Mouse (Mus musculus): ENCODE measurements around the gene Sorcs2. TPM values are rescaled to one million over a fixed set of nuclear protein-coding genes. Genes with fewer than 3 reads are reported as not detected.

Sorcs2 gene
- polyA plus RNA-seq, 1 experiment from 2014 or later: 14.8 TPM

- H3K27ac ChIP-seq: no peak overlapping the region
- ATAC-seq (ENCODE audit: insufficient number of reproducible peaks, insufficient read depth, low FRiP score, low TSS enrichment, low read depth): no peak
- 83% methylated on average over 5 of the region's 5 CpGs for WGBS
- no peaks in the 10 kb centered on the region for H3K9me3 ChIP-seq
- no peak overlapping the region for H3K4me2 ChIP-seq
- H3K4me1 ChIP-seq: peaks cover 19% of the 10 kb centered on the region
- no peaks in the 10 kb centered on the region for H3K27me3 ChIP-seq
- H3K36me3 ChIP-seq: peaks cover 13% of the 10 kb centered on the region
- no peak overlapping the region for H3K9ac ChIP-seq
- H3K4me3 ChIP-seq: no peak overlapping the region
Observed at GRCm38 (mm10) chr5:36039596-36039995, 358.3 kb downstream of the Sorcs2 start.

- no peak for ATAC-seq (ENCODE audit: insufficient number of reproducible peaks, insufficient read depth, low FRiP score, low TSS enrichment, low read depth)
- peaks cover 13% of the 10 kb centered on the region for H3K36me3 ChIP-seq
- no peak overlapping the region for H3K4me2 ChIP-seq
- 36% methylated on average over 8 of the region's 8 CpGs for WGBS
- no peak overlapping the region for H3K9ac ChIP-seq
- H3K4me1 ChIP-seq: no peaks in the 10 kb centered on the region
- H3K9me3 ChIP-seq: no peaks in the 10 kb centered on the region
- no peak overlapping the region for H3K4me3 ChIP-seq
- H3K27me3 ChIP-seq: no peaks in the 10 kb centered on the region
- no peak overlapping the region for H3K27ac ChIP-seq
Observed at GRCm38 (mm10) chr5:36033531-36034426, 364.2 kb downstream of the Sorcs2 start.

- no peaks in the 10 kb centered on the region for H3K9me3 ChIP-seq
- H3K4me3 ChIP-seq: no peak overlapping the region
- no peak overlapping the region for H3K27ac ChIP-seq
- no peaks in the 10 kb centered on the region for H3K36me3 ChIP-seq
- no peak overlapping the region for H3K4me2 ChIP-seq
- no peak for ATAC-seq (ENCODE audit: insufficient number of reproducible peaks, insufficient read depth, low FRiP score, low TSS enrichment, low read depth)
- no peaks in the 10 kb centered on the region for H3K4me1 ChIP-seq
- H3K27me3 ChIP-seq: no peaks in the 10 kb centered on the region
- WGBS: 85% methylated on average over 4 of the region's 4 CpGs
- H3K9ac ChIP-seq: no peak overlapping the region
Observed at GRCm38 (mm10) chr5:36025076-36025475, 372.9 kb downstream of the Sorcs2 start.

- Histone ChIP-seq H3K27me3 (no peaks in the 10 kb centered on the region), H3K27ac (no peak overlapping the region), H3K36me3 (no peaks in the 10 kb centered on the region), H3K9me3 (no peaks in the 10 kb centered on the region), H3K4me3 (no peak overlapping the region), H3K9ac (no peak overlapping the region), H3K4me2 (no peak overlapping the region), H3K4me1 (no peaks in the 10 kb centered on the region)
- no peak for ATAC-seq (ENCODE audit: insufficient number of reproducible peaks, insufficient read depth, low FRiP score, low TSS enrichment, low read depth)
- WGBS: 88% methylated on average over 9 of the region's 9 CpGs
Observed at GRCm38 (mm10) chr5:36024003-36024685, 373.8 kb downstream of the Sorcs2 start.

GRCm38 (mm10) chr5:36022361-36022760 lies 375.6 kb downstream of the Sorcs2 start:
- Histone ChIP-seq H3K36me3 (peaks cover 3% of the 10 kb centered on the region; the same call in 1 of the 2 replicates), H3K4me2 (no peak overlapping the region)
- WGBS: 76% methylated on average over 1 of the region's 1 CpGs

GRCm38 (mm10) chr5:36021091-36021490 lies 376.8 kb downstream of the Sorcs2 start:
- ATAC-seq (ENCODE audit: insufficient number of reproducible peaks, insufficient read depth, low FRiP score, low TSS enrichment, low read depth): no peak
- H3K9ac ChIP-seq: peak overlapping the region; percentile 6; the same call in 1 of the 2 replicates
- H3K27ac ChIP-seq: no peak overlapping the region
- H3K9me3 ChIP-seq: no peaks in the 10 kb centered on the region
- 85% methylated on average over 3 of the region's 3 CpGs for WGBS
- no peaks in the 10 kb centered on the region for H3K4me1 ChIP-seq
- no peaks in the 10 kb centered on the region for H3K27me3 ChIP-seq
- H3K4me2 ChIP-seq: no peak overlapping the region
- peaks cover 3% of the 10 kb centered on the region; the same call in 1 of the 2 replicates for H3K36me3 ChIP-seq
- H3K4me3 ChIP-seq: no peak overlapping the region

More at GRCm38 (mm10) chr5:36022361-36022760, 375.6 kb downstream of the Sorcs2 start:
- ATAC-seq (ENCODE audit: insufficient number of reproducible peaks, insufficient read depth, low FRiP score, low TSS enrichment, low read depth): no peak
- H3K4me3 ChIP-seq: no peak overlapping the region
- no peak overlapping the region for H3K9ac ChIP-seq
- no peak overlapping the region for H3K27ac ChIP-seq
- H3K4me1 ChIP-seq: no peaks in the 10 kb centered on the region
- H3K27me3 ChIP-seq: no peaks in the 10 kb centered on the region
- no peaks in the 10 kb centered on the region for H3K9me3 ChIP-seq

- Histone ChIP-seq H3K9me3 (no peaks in the 10 kb centered on the region), H3K4me1 (no peaks in the 10 kb centered on the region), H3K27me3 (no peaks in the 10 kb centered on the region), H3K4me3 (no peak overlapping the region), H3K36me3 (peaks cover 3% of the 10 kb centered on the region; the same call in 1 of the 2 replicates), H3K27ac (no peak overlapping the region), H3K9ac (no peak overlapping the region), H3K4me2 (no peak overlapping the region)
- 78% methylated on average over 3 of the region's 3 CpGs for WGBS
- ATAC-seq (ENCODE audit: insufficient number of reproducible peaks, insufficient read depth, low FRiP score, low TSS enrichment, low read depth): no peak
Observed at GRCm38 (mm10) chr5:36018366-36018765, 379.6 kb downstream of the Sorcs2 start.

- H3K27ac ChIP-seq: no peak overlapping the region
- no peaks in the 10 kb centered on the region for H3K9me3 ChIP-seq
- ATAC-seq (ENCODE audit: insufficient number of reproducible peaks, insufficient read depth, low FRiP score, low TSS enrichment, low read depth): no peak
- H3K4me2 ChIP-seq: no peak overlapping the region
- H3K27me3 ChIP-seq: no peaks in the 10 kb centered on the region
- H3K4me1 ChIP-seq: 0 out of 2 replicates have a peak, but pooled peaks cover 3% of the 10 kb centered on the region
- no peaks in the 10 kb centered on the region for H3K36me3 ChIP-seq
- no peak overlapping the region for H3K4me3 ChIP-seq
- H3K9ac ChIP-seq: no peak overlapping the region
- 83% methylated on average over 4 of the region's 4 CpGs for WGBS
Observed at GRCm38 (mm10) chr5:36009405-36009804, 388.5 kb downstream of the Sorcs2 start.

GRCm38 (mm10) chr5:36007649-36008048 lies 390.3 kb downstream of the Sorcs2 start:
- Histone ChIP-seq H3K4me2 (no peak overlapping the region), H3K4me3 (no peak overlapping the region), H3K4me1 (0 out of 2 replicates have a peak, but pooled peaks cover 3% of the 10 kb centered on the region), H3K36me3 (0 out of 2 replicates have a peak, but pooled peaks cover 3% of the 10 kb centered on the region), H3K27ac (no peak overlapping the region), H3K27me3 (no peaks in the 10 kb centered on the region), H3K9me3 (no peaks in the 10 kb centered on the region), H3K9ac (no peak overlapping the region)
- 82% methylated on average over 10 of the region's 10 CpGs for WGBS
- no peak for ATAC-seq (ENCODE audit: insufficient number of reproducible peaks, insufficient read depth, low FRiP score, low TSS enrichment, low read depth)

GRCm38 (mm10) chr5:36006586-36006985 lies 391.4 kb downstream of the Sorcs2 start:
- H3K4me1 ChIP-seq: 0 out of 2 replicates have a peak, but pooled peaks cover 3% of the 10 kb centered on the region
- ATAC-seq (ENCODE audit: insufficient number of reproducible peaks, insufficient read depth, low FRiP score, low TSS enrichment, low read depth): no peak
- no peak overlapping the region for H3K27ac ChIP-seq
- H3K4me3 ChIP-seq: no peak overlapping the region
- peaks cover 6% of the 10 kb centered on the region for H3K36me3 ChIP-seq
- H3K4me2 ChIP-seq: no peak overlapping the region
- 77% methylated on average over 5 of the region's 5 CpGs for WGBS
- no peaks in the 10 kb centered on the region for H3K9me3 ChIP-seq
- no peaks in the 10 kb centered on the region for H3K27me3 ChIP-seq
- no peak overlapping the region for H3K9ac ChIP-seq

GRCm38 (mm10) chr5:36006106-36006505 lies 391.8 kb downstream of the Sorcs2 start:
- H3K4me3 ChIP-seq: no peak overlapping the region
- 0 out of 2 replicates have a peak, but pooled peaks cover 3% of the 10 kb centered on the region for H3K4me1 ChIP-seq
- H3K9ac ChIP-seq: no peak overlapping the region
- no peak for ATAC-seq (ENCODE audit: insufficient number of reproducible peaks, insufficient read depth, low FRiP score, low TSS enrichment, low read depth)
- no peaks in the 10 kb centered on the region for H3K9me3 ChIP-seq
- H3K27ac ChIP-seq: no peak overlapping the region
- 77% methylated on average over 8 of the region's 8 CpGs for WGBS
- peaks cover 11% of the 10 kb centered on the region for H3K36me3 ChIP-seq
- no peaks in the 10 kb centered on the region for H3K27me3 ChIP-seq
- H3K4me2 ChIP-seq: no peak overlapping the region

Data from embryonic facial prominence, embryonic 13.5 days (tissue).